Mouse (Mus musculus) forebrain, postnatal 0 days (tissue): ENCODE measurements around the gene S1pr1. TPM values are rescaled to one million over a fixed set of nuclear protein-coding genes. Genes with fewer than 3 reads are reported as not detected.

Experiments used
- ATAC-seq: fragments of 200-750 bp; cut with Nextera tagmentation; 2 replicates; pipeline ENCODE4 v1.8.0; 2017; ENCODE audit warnings: mild to moderate bottlenecking, moderate library complexity
- DNase-seq: peaks from one replicate; pipeline ENCODE4 v3.0.0-alpha.2; 2015
- H3K27ac ChIP-seq: fragments of 300-500 bp; sonication (generic); 2 replicates; pipeline ENCODE4 v1.5.1; 2014; ENCODE audit warnings: low read depth, mild to moderate bottlenecking, antibody characterized with exemption, low read length, moderate library complexity, mixed read lengths
- H3K27me3 ChIP-seq: fragments of 300-500 bp; sonication (generic); 2 replicates; pipeline ENCODE4 v1.6.1; 2014; ENCODE audit warnings: mild to moderate bottlenecking, low read length, mixed read lengths; ENCODE audit not compliant: insufficient read depth
- H3K36me3 ChIP-seq: fragments of 300-500 bp; sonication (generic); 2 replicates; pipeline ENCODE4 v1.6.1; 2014; ENCODE audit warnings: mild to moderate bottlenecking, moderate library complexity; ENCODE audit not compliant: insufficient read depth
- H3K4me1 ChIP-seq: fragments of 300-500 bp; sonication (generic); 2 replicates; pipeline ENCODE4 v1.6.1; 2014; ENCODE audit warnings: antibody characterized with exemption; ENCODE audit not compliant: insufficient read depth
- H3K4me2 ChIP-seq: fragments of 300-500 bp; sonication (generic); 2 replicates; pipeline ENCODE4 v1.6.1; 2014; ENCODE audit warnings: low read depth, mild to moderate bottlenecking, moderate library complexity
- H3K4me3 ChIP-seq: fragments of 300-500 bp; sonication (generic); 2 replicates; pipeline ENCODE4 v1.5.1; 2014; ENCODE audit warnings: low read depth, low read length, mixed read lengths
- H3K9ac ChIP-seq: fragments of 300-500 bp; sonication (generic); 2 replicates; pipeline ENCODE4 v1.6.1; 2014; ENCODE audit warnings: mild to moderate bottlenecking
- H3K9me3 ChIP-seq: fragments of 300-500 bp; sonication (generic); 2 replicates; pipeline ENCODE4 v1.6.1; 2016; ENCODE audit warnings: low read length
- CTCF ChIP-seq: sonication (generic); IDR thresholded peaks from 2 replicates; pipeline ENCODE4 v1.5.1; 2016; ENCODE audit warnings: antibody characterized with exemption, control low read depth, low read depth
- WGBS: fragments of 180-500 bp; shearing (Covaris S2); extraction: QIAGEN DNeasy Blood & Tissue Kit; methylation state at CpG from one replicate; pipeline ENCODE4 v1.1.7; 2014; 5-methylcytosine and 5-hydroxymethylcytosine counted together
- polyA plus RNA-seq: library from polyadenylated mRNA; unstranded; fragments of >200 nt; fragmentation: Nextera tagmentation; extraction: Ambion mirVana; gene quantifications from 2 replicates; pipeline ENCODE4 v1.2.1, GENCODE M21; 2015
- total RNA-seq: library from RNA; depleted of rRNA; stranded (reverse); fragments of >200 nt; gene quantifications from 2 replicates; pipeline ENCODE4 v1.2.3, GENCODE M21; 2014

The S1pr1 gene
- total and polyA plus RNA-seq, 2 experiments from 2014 or later, result 31.7 to 38.7 TPM

DNA sequence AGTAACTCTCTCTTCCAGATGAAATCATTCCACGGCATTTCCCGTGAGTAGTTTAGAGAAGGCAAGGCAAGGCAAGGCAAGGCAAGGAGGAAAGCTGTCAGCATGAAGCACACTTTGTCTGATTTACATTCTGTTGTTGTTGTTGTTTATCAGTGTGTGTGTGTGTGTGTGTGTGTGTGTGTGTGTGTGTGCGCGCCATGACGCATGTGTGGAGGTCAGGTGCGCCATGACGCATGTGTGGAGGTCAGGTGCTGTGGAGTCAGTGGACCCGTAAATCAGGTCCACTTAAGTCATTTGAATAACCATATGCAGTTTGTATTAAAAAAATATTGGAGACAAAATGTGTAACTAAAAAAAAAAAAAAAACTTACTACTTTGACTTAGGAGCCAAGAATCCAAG is 11.2 kb downstream of the S1pr1 start:
- no peak for DNase-seq
- Histone ChIP-seq H3K27me3 (no peaks in the 10 kb centered on the region), H3K9ac (no peak overlapping the region), H3K4me1 (no peaks in the 10 kb centered on the region), H3K9me3 (no peaks in the 10 kb centered on the region), H3K4me2 (no peak overlapping the region), H3K36me3 (no peaks in the 10 kb centered on the region), H3K4me3 (no peak overlapping the region), H3K27ac (no peak overlapping the region)
- WGBS, result 95% methylated on average over 8 of the region's 8 CpGs
- TF ChIP-seq CTCF, result no peak
- no peak for ATAC-seq

DNA sequence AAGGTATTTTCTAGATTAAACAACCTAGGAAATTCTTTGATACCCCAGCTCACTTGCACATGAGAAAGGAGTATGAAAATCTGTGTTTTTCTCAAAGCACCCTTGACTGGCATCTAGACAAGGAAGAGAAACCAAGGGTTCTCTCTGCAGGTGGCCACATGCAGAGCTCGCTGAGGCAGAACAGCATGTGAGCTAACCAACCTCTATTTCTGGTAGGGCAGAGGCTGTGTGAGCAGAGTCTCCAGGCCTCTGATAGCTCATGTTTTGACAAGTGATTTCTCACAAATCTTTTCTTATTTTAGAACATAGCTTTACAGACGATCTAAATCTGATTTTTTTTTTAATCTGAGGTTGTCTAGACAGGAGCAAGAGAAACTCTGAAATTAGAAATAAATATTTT is 12.8 kb downstream of the S1pr1 start:
- Histone ChIP-seq H3K36me3 (no peaks in the 10 kb centered on the region), H3K27ac (no peak overlapping the region), H3K4me2 (no peak overlapping the region), H3K4me3 (no peak overlapping the region), H3K4me1 (no peaks in the 10 kb centered on the region), H3K27me3 (no peaks in the 10 kb centered on the region), H3K9ac (no peak overlapping the region), H3K9me3 (no peaks in the 10 kb centered on the region)
- ATAC-seq (no peak), DNase-seq (no peak)
- TF ChIP-seq CTCF, result no peak
- WGBS, result 48% methylated on average over 2 of the region's 2 CpGs

DNA sequence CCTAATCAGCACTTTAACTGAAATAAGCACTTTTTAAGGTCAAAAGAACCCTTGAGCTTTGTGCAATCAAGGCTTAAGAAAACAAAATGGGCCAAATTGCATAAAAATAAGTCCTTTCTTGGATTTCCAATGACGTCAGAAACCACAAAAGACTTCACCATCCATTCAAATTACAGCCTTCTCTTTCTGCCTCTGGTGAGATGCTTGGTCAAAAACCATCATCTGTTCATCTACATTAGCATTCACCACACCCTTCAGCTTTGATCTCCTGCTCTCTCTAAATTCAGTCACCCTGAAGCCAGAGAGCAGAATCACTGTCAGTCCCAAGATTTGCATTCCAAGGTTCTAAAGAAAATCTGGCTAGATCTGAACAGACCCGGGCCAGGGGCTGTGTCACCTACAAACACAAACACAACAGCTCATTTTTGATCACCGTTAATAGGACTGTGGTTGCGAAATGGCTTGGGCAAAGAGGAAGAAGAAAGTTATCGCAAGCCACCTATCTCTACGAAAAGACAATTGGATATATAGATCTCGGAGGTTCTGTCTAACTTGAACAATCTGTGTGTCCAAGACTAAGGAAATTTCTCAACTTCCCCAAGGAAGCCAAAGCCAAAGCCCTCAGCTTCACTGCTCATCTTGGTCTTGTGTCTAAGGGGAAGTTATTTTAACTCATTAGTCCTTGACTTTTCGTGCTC is 19.5 kb downstream of the S1pr1 start:
- WGBS, result 50% methylated on average over 8 of the region's 8 CpGs
- no peak for ATAC-seq

DNA sequence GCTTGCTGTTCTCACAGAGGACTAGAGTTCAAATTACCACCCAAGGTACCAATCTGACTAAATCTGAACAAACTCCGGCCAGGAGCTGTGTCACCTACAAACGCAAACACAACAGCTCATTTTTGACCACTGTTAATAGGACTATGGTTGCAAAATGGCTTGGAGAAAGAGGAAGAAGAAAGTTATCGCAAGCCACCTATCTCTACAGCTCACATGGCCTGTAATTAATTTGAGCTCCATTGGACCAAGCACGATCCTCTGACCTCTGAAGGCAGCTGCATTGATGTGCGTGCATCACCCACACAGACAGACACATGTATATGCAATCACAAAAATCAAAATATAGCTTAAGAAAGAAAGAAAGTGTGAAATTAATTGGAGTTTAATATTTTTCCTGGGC is 20.7 kb downstream of the S1pr1 start:
- no peak for TF ChIP-seq CTCF
- WGBS, result 85% methylated on average over 5 of the region's 5 CpGs
- Histone ChIP-seq H3K27ac (no peak overlapping the region), H3K9me3 (no peaks in the 10 kb centered on the region), H3K4me3 (no peak overlapping the region), H3K27me3 (no peaks in the 10 kb centered on the region), H3K9ac (no peak overlapping the region), H3K4me2 (no peak overlapping the region), H3K4me1 (no peaks in the 10 kb centered on the region), H3K36me3 (no peaks in the 10 kb centered on the region)
- ATAC-seq (no peak), DNase-seq (no peak)

More for the DNA sequence above, 19.5 kb downstream of the S1pr1 start:
- Histone ChIP-seq H3K9me3 (no peaks in the 10 kb centered on the region), H3K4me1 (no peaks in the 10 kb centered on the region), H3K9ac (no peak overlapping the region), H3K36me3 (no peaks in the 10 kb centered on the region), H3K4me3 (no peak overlapping the region), H3K27ac (no peak overlapping the region), H3K27me3 (no peaks in the 10 kb centered on the region), H3K4me2 (no peak overlapping the region)
- TF ChIP-seq CTCF, result no peak
- no peak for DNase-seq

DNA sequence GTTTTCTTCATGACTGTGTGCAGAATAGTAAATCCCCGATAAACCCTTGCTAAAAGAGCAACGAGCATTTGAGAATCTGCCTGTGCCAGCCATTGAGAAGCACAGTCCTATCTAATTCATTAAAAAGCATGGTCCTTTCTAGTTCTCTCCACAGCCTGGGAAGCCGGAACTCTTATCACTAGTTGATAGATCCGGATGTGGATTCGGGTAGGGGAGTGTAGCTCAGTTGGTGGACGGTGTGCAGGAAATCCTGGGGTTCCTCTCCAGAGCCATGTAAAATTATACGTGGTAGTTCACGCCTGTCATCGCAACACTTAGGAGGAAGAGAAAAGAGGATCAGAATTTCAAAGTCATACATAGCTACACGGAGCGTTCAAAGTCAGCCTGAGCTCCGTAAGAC is 21.5 kb downstream of the S1pr1 start:
- DNase-seq, result no peak
- Histone ChIP-seq H3K36me3 (no peaks in the 10 kb centered on the region), H3K9ac (no peak overlapping the region), H3K9me3 (no peaks in the 10 kb centered on the region), H3K4me1 (no peaks in the 10 kb centered on the region), H3K4me3 (no peak overlapping the region), H3K27me3 (no peaks in the 10 kb centered on the region), H3K4me2 (no peak overlapping the region), H3K27ac (no peak overlapping the region)
- no peak for ATAC-seq
- no peak for TF ChIP-seq CTCF
- WGBS, result 77% methylated on average over 12 of the region's 12 CpGs

DNA sequence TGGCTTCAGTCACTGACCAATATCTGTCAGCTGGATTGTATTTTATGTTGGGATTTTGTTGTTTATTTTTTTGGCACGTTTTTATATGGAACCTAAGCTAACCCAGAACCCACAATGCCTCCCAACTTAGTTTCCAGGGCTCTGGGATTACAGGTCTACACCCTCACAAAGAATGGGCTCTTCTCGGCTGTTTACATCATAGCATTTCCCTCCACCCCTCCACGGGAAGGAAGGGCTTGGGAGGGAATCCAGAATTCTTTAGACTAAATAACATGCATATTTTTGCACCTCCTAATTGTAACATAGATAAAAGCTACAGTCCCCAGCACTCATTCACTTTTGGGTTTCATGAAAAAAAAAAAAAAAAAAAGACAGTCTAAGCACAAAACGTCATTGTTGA is 22.0 kb downstream of the S1pr1 start:
- TF ChIP-seq CTCF, result no peak
- Histone ChIP-seq H3K36me3 (no peaks in the 10 kb centered on the region), H3K27me3 (no peaks in the 10 kb centered on the region), H3K4me3 (no peak overlapping the region), H3K4me1 (no peaks in the 10 kb centered on the region), H3K9ac (no peak overlapping the region), H3K4me2 (no peak overlapping the region), H3K9me3 (no peaks in the 10 kb centered on the region), H3K27ac (no peak overlapping the region)
- ATAC-seq (no peak), DNase-seq (no peak)
- 28% methylated on average over 4 of the region's 4 CpGs for WGBS

DNA sequence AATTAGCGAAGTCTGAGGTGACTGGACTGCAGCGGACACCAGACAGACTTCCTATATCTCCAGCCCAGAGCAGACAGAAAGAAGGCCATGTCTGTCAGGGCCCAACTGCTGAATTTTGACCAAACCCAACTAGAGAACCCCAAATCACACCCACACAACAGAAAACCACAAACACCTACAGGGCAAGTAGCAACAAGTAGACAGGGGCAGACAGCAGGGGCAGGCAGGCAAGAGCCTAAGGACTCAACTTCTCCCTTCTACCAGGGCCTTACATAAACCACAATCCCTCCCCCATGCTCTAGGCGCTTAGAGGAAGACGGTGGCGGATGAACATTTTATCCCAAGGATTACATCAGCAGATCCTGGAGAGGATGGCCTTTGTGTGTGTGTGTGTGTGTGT is 22.5 kb downstream of the S1pr1 start:
- DNase-seq (no peak), ATAC-seq (no peak)
- WGBS, result 81% methylated on average over 5 of the region's 5 CpGs
- H3K9me3 ChIP-seq, result no peaks in the 10 kb centered on the region
- no peaks in the 10 kb centered on the region for H3K27me3 ChIP-seq
- no peak overlapping the region for H3K27ac ChIP-seq
- H3K4me1 ChIP-seq, result no peaks in the 10 kb centered on the region
- no peak overlapping the region for H3K4me3 ChIP-seq
- H3K36me3 ChIP-seq, result no peaks in the 10 kb centered on the region
- TF ChIP-seq CTCF, result no peak
- no peak overlapping the region for H3K4me2 ChIP-seq
- no peak overlapping the region for H3K9ac ChIP-seq
